Mouse (Mus musculus) embryonic facial prominence, embryonic 10.5 days (tissue): ENCODE data around the gene Sva. TPM values are rescaled to one million over a fixed set of nuclear protein-coding genes. Genes with fewer than 3 reads are reported as not detected.

Source experiments
- DNase-seq: peaks from one replicate; pipeline ENCODE4 v3.0.0-alpha.2; 2017; ENCODE audit warnings: low spot score
- H3K27ac ChIP-seq: fragments of 300-500 bp; sonication (generic); replicated peaks from 2 replicates; pipeline ENCODE4 v1.5.1; 2016; ENCODE audit warnings: mild to moderate bottlenecking
- H3K27me3 ChIP-seq: fragments of 300-500 bp; sonication (generic); replicated peaks from 2 replicates; pipeline ENCODE4 v1.6.1; 2016; ENCODE audit warnings: low read depth, mild to moderate bottlenecking; ENCODE audit not compliant: poor library complexity, severe bottlenecking
- H3K36me3 ChIP-seq: fragments of 300-500 bp; sonication (generic); replicated peaks from 2 replicates; pipeline ENCODE4 v1.6.1; 2016; ENCODE audit warnings: mild to moderate bottlenecking, moderate library complexity
- H3K4me1 ChIP-seq: fragments of 300-500 bp; sonication (generic); 2 replicates; pipeline ENCODE4 v1.6.1; 2016
- H3K4me3 ChIP-seq: fragments of 300-500 bp; sonication (generic); 2 replicates; pipeline ENCODE4 v1.5.1; 2016; ENCODE audit warnings: mild to moderate bottlenecking, moderate library complexity
- H3K9me3 ChIP-seq: fragments of 300-500 bp; sonication (generic); 2 replicates; pipeline ENCODE4 v1.6.1; 2016; ENCODE audit warnings: mild to moderate bottlenecking
- polyA plus RNA-seq: library from polyadenylated mRNA; unstranded; fragments of >200 nt; fragmentation: Nextera tagmentation; extraction: Ambion mirVana; gene quantifications from 2 replicates; pipeline ENCODE4 v1.2.1, GENCODE M21; 2016

Gene Sva
- not detected in 2 replicates for polyA plus RNA-seq

DNA sequence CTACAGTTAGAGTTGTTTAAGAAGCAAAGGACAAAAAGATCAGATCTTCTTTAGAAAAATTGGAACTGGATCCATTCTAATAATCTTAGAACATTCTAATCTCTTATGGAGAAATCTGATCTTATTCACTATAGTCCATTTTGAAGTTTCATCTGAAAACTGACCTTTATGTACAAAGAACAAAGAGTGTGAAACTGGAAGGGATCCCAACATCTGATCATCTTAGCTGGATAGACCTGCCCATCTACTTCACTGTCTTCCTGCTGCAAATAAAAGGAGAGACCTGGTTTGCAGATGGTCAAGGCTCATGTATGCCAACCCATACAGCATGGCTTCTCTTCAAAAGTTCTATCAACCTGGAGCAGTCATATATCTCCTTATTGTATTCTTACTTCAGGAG, at the start of gene Sva:
Gene Sva (plus strand): TSS at position 301 of the 400 bp plus-strand sequence.
- Histone ChIP-seq H3K4me3 (no peak within 1 kb of the TSS), H3K36me3 (no peaks in the 10 kb centered on the region), H3K4me1 (no peaks in the 10 kb centered on the region), H3K27ac (no peak within 1 kb of the TSS), H3K9me3 (no peaks in the 10 kb centered on the region), H3K27me3 (no peaks in the 10 kb centered on the region)
- DNase-seq, result no peak

Other genes with a start within 250 kb of the Sva start
- not detected in 2 replicates for gene Pip, start 190.9 kb upstream of the Sva start, polyA plus RNA-seq
- not detected in 2 replicates for gene Sval2, start 185.4 kb upstream of the Sva start, polyA plus RNA-seq
- not detected in 2 replicates for gene Sval1, start 86.8 kb upstream of the Sva start, polyA plus RNA-seq
- gene Sval3, start 70.3 kb upstream of the Sva start, polyA plus RNA-seq, result not detected in 2 replicates
- gene Tas2r139, start 102.5 kb downstream of the Sva start, polyA plus RNA-seq, result not detected in 2 replicates
- gene Tas2r144, start 176.9 kb downstream of the Sva start, polyA plus RNA-seq, result not detected in 2 replicates
- gene Gstk1, start 207.5 kb downstream of the Sva start, polyA plus RNA-seq, result 18.1 and 18.7 TPM in 2 replicates
- gene Tmem139, start 223.6 kb downstream of the Sva start, polyA plus RNA-seq, result 0.60 and 0.90 TPM in 2 replicates
- 79.5 and 85.3 TPM in 2 replicates for gene Casp2, start 226.6 kb downstream of the Sva start, polyA plus RNA-seq
- 0.80 and 1.1 TPM in 2 replicates for gene Clcn1, start 248.3 kb downstream of the Sva start, polyA plus RNA-seq